Mouse (Mus musculus) T-cell, adult 2 months (primary cell): ENCODE results near the gene Actrt1.

ENCODE experiments used
- DNase-seq: peaks from one replicate; pipeline ENCODE4 v3.0.0; 2022; ENCODE audit warnings: low spot score

Actrt1 gene

GRCm38 (mm10) chrX:46328707-46329106 is at the start of gene Actrt1:
Gene Actrt1, plus strand, starts transcription at chrX:46329007.
- no peak for DNase-seq

DNA sequence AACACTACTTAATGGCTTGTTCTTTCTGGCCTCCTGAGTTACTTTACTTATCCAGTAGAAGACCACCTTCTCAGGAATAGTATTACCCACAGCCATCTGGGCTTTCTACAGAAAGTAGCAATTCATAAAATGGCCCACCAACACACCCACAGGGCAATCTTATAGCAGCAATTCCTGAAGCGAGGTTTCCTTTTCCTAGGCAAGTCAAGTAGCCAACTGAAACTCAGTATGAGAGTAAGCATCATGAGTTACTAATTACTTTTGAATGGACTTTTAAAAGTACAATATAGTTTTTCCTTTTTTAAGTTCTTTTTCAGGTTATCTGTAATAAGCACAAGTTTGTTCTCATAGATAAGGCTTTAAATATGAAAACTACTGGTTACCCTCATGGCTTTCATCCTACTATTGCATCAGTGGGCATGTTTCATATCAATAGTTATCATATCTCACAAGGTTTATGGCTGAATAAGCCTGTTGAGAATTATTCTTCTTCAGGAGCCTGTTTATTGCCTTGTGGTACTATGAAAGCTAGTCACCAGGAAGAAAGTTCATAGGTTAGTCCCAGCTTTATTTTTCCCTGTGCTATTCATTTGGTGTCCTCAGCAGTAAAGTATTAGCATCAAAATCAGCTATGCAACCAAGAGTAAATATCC is 2.8 kb downstream of the Actrt1 start:
- DNase-seq: no peak
